Mouse (Mus musculus): ENCODE measurements around the gene Tent4a.

DNA sequence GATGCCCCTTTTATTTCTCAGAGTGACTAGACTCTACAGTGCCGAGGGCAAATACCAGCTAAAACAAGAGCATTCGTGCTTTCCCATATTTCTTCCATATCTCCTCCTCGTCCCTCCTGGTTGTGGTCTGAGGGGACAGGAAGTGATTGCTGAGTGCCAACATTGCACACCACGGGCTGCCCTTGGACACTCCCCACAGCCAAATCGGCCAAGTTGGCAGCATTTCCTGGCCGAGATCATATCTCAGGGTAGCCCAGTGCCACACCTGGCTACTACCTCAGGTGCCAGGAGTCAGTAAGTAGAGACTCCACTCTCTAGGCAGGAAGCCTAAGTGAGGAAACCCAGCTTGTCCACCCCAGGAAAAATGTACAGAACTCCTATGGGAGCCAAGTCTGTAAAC lies 6.8 kb upstream of the Tent4a start:
- TF ChIP-seq POLR2A (IDR thresholded peaks at IDR 0.05; ENCODE audit: low read depth, low read length) (no peak), CTCF (IDR thresholded peaks at IDR 0.05; ENCODE audit: extremely low read depth, insufficient read length, insufficient replicate concordance, low read depth, low read length) (no peak)
